In the genomic region with DNA sequence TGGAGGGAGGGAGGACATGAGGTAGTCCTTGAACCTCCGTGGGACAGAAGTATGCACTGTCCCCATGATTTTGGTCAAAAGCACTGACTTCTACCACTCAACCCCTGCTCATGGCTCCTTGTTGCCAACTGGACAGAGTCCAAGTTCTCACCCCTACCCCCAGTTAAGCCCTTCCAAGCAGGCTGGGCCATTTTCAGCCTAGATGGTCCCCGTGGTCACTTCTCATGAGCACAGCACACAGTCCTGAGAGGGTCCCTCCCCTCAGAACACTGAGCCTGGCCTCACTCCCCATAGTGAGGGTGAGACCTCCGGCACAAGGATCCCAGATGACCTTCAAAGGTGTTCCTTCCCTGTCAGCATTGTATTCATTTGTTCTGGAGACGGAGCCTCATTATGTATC, we compare ENCODE assay signal across 22 mouse cellular contexts. TPM values are rescaled to one million over a fixed set of nuclear protein-coding genes. Genes with fewer than 3 reads are reported as not detected.
A peak's percentile ranks its signal among the peaks of the same experiment; 100 is the strongest.
DNase-seq lines count a peak whose midpoint lies in the region; ATAC-seq and TF ChIP-seq lines count a peak whose summit lies in the region.
"Had no signal": no experiment of that assay in that cellular context is flagged by ENCODE, and none has a peak within 500 bp of the region (broad histone marks: within the 10 kb centered on the region; RNA-seq: fewer than 3 reads in every experiment).

No protein-coding gene starts in this region.

- peak; percentile 42 for DNase-seq in cerebellum, adult 9-11 months
- no peak for DNase-seq in cerebellum, adult 2 months
- peak; percentile 94 for DNase-seq in heart, adult 11 months
- no peak for DNase-seq in heart, adult 2 months
- DNase-seq in midbrain, embryonic 10.5 days (ENCODE audit: low spot score), result no peak
- DNase-seq in urinary bladder, postnatal 10 days (ENCODE audit: low spot score), result no peak
- DNase-seq: adrenal gland, adult 8-10 months; adrenal gland, postnatal 14 days; adrenal gland, postnatal 36 days; B cell, adult 2 months; cerebellum, adult 11-12 months; cerebellum, adult 8-10 months; cerebellum, postnatal 10 days; cerebellum, postnatal 25 days; forebrain, postnatal 0 days had no signal

- no peak for ATAC-seq in midbrain, embryonic 13.5 days
- ATAC-seq: activated CD4-positive, CD25-positive, alpha-beta regulatory T cell, adult 4 months; CD4-positive, CD25-positive, alpha-beta regulatory T cell, adult 4 months; forebrain, embryonic 13.5 days; forebrain, embryonic 15.5 days; forebrain, postnatal 0 days; Patski had no signal

- TF ChIP-seq CTCF in cerebellum, adult 2 months (IDR thresholded peaks at IDR 0.05; ENCODE audit: borderline replicate concordance, insufficient read depth, low read depth, low read length), result no peak
- TF ChIP-seq CTCF in heart, adult 2 months (IDR thresholded peaks at IDR 0.05), result no peak

- H3K27ac ChIP-seq in cerebellum, adult 2 months (ENCODE audit: insufficient read depth, low read length), result no peak overlapping the region
- no peak overlapping the region for H3K27ac ChIP-seq in heart, adult 2 months
- H3K27ac ChIP-seq in midbrain, embryonic 10.5 days (replicated peaks), result no peak overlapping the region
- H3K27ac ChIP-seq in midbrain, embryonic 13.5 days, result no peak overlapping the region
- H3K27ac ChIP-seq: forebrain, embryonic 13.5 days; forebrain, embryonic 15.5 days had no signal

- no peaks in the 10 kb centered on the region for H3K27me3 ChIP-seq in cerebellum, adult 2 months (ENCODE audit: control insufficient read depth, insufficient read depth, low read length)
- no peaks in the 10 kb centered on the region for H3K27me3 ChIP-seq in heart, adult 2 months (ENCODE audit: control insufficient read depth, insufficient read depth, low read length)
- no peaks in the 10 kb centered on the region for H3K27me3 ChIP-seq in midbrain, embryonic 10.5 days (ENCODE audit: low read depth, poor library complexity, severe bottlenecking)
- no peaks in the 10 kb centered on the region for H3K27me3 ChIP-seq in midbrain, embryonic 13.5 days
- H3K27me3 ChIP-seq: forebrain, embryonic 13.5 days; forebrain, embryonic 15.5 days; Patski had no signal

- no peaks in the 10 kb centered on the region for H3K9me3 ChIP-seq in midbrain, embryonic 10.5 days (replicated peaks)
- no peaks in the 10 kb centered on the region for H3K9me3 ChIP-seq in midbrain, embryonic 13.5 days
- H3K9me3 ChIP-seq: forebrain, embryonic 13.5 days; forebrain, embryonic 15.5 days; G1E had no signal

- no peak overlapping the region for H3K4me2 ChIP-seq in midbrain, embryonic 13.5 days (replicated peaks)
- H3K4me2 ChIP-seq: forebrain, embryonic 13.5 days; forebrain, embryonic 15.5 days had no signal

- TF ChIP-seq POLR2A in cerebellum, adult 2 months (IDR thresholded peaks at IDR 0.05; ENCODE audit: borderline replicate concordance, insufficient read depth, low read length), result no peak
- TF ChIP-seq POLR2A in heart, adult 2 months (IDR thresholded peaks at IDR 0.05; ENCODE audit: insufficient read depth, low read depth, low read length), result no peak

- TF ChIP-seq EP300 in heart, adult 2 months (IDR thresholded peaks at IDR 0.05; ENCODE audit: insufficient read depth, low read depth, low read length), result no peak

- H3K79me2 ChIP-seq in heart, adult 2 months (replicated peaks; ENCODE audit: control insufficient read depth, insufficient read depth, low read length), result no peaks in the 10 kb centered on the region; the same call in 1 of the 2 replicates

- no peak overlapping the region for H3K9ac ChIP-seq in heart, adult 2 months (ENCODE audit: low read depth, low read length)
- no peak overlapping the region for H3K9ac ChIP-seq in midbrain, embryonic 13.5 days (replicated peaks)
- H3K9ac ChIP-seq: forebrain, embryonic 13.5 days; forebrain, embryonic 15.5 days; forebrain, postnatal 0 days had no signal

- no peak overlapping the region for H3K4me3 ChIP-seq in cerebellum, adult 2 months (replicated peaks; ENCODE audit: insufficient read depth, low read depth, low read length)
- H3K4me3 ChIP-seq in heart, adult 2 months, result no peak overlapping the region
- 0 out of 2 replicates have a peak overlapping the region, but pooled peaks have one; percentile 9 for H3K4me3 ChIP-seq in midbrain, embryonic 10.5 days
- no peak overlapping the region for H3K4me3 ChIP-seq in midbrain, embryonic 13.5 days (replicated peaks)
- H3K4me3 ChIP-seq: forebrain, embryonic 13.5 days; forebrain, embryonic 15.5 days had no signal

- 73% methylated on average over 4 of the region's 4 CpGs for WGBS in cerebellum, adult 2 months
- WGBS in heart, adult 2 months, result 77% methylated on average over 4 of the region's 4 CpGs
- 94% methylated on average over 4 of the region's 4 CpGs for WGBS in midbrain, embryonic 10.5 days
- WGBS in midbrain, embryonic 13.5 days, result 91% methylated on average over 4 of the region's 4 CpGs

- intact Hi-C loops in heart, adult 2 months (cut with DNase I), result no loop called here

- H3K36me3 ChIP-seq in heart, adult 2 months (ENCODE audit: control insufficient read depth, insufficient read depth, low read length), result peaks cover 7% of the 10 kb centered on the region
- H3K36me3 ChIP-seq in midbrain, embryonic 10.5 days, result peaks cover 74% of the 10 kb centered on the region
- peaks cover 64% of the 10 kb centered on the region for H3K36me3 ChIP-seq in midbrain, embryonic 13.5 days

- no peaks in the 10 kb centered on the region for H3K4me1 ChIP-seq in cerebellum, adult 2 months (ENCODE audit: control insufficient read depth, insufficient read depth, low read length)
- peaks cover 2% of the 10 kb centered on the region for H3K4me1 ChIP-seq in heart, adult 2 months (ENCODE audit: control insufficient read depth, insufficient read depth, low read length)
- H3K4me1 ChIP-seq in midbrain, embryonic 10.5 days, result peaks cover 30% of the 10 kb centered on the region
- H3K4me1 ChIP-seq in midbrain, embryonic 13.5 days (replicated peaks), result peaks cover 28% of the 10 kb centered on the region

RNA-seq across cellular contexts. Expression of a gene that starts 3.2 kb away (rescaled TPM):
- 110 and 119 TPM in 2 replicates for polyA plus RNA-seq in cerebellum, adult 2 months (2012; rRNA removed)
- total RNA-seq in heart, adult 2 months (2021), result 10 to 100 TPM; 31.8 to 31.9 TPM
- 65.6 and 99.5 TPM in 2 replicates for polyA plus RNA-seq in heart, adult 2 months (2012; rRNA removed)
- polyA plus RNA-seq in midbrain, embryonic 10.5 days (2016; fragmentation: Nextera tagmentation; extraction: Ambion mirVana), result 376 and 407 TPM in 2 replicates
- polyA plus RNA-seq in midbrain, embryonic 13.5 days (2015; fragmentation: Nextera tagmentation; extraction: Ambion mirVana), result 224 and 241 TPM in 2 replicates

RNA-seq across cellular contexts. Expression of a gene that starts 7.9 kb away (rescaled TPM):
- polyA plus RNA-seq in cerebellum, adult 2 months (2012; rRNA removed), result 2.2 TPM in 2 replicates
- total RNA-seq in heart, adult 2 months (2021), result under 1 TPM; 0.44 to 0.66 TPM
- 2.3 and 2.9 TPM in 2 replicates for polyA plus RNA-seq in heart, adult 2 months (2012; rRNA removed)
- polyA plus RNA-seq in midbrain, embryonic 10.5 days (2016; fragmentation: Nextera tagmentation; extraction: Ambion mirVana), result 0.42 and 0.64 TPM in 2 replicates
- polyA plus RNA-seq in midbrain, embryonic 13.5 days (2015; fragmentation: Nextera tagmentation; extraction: Ambion mirVana), result 0.36 and 0.49 TPM in 2 replicates

RNA-seq across cellular contexts. Expression of a gene that starts 8.3 kb away (rescaled TPM):
- 193 and 196 TPM in 2 replicates for polyA plus RNA-seq in cerebellum, adult 2 months (2012; rRNA removed)
- 1 to 10 TPM; 7.4 to 8.8 TPM for total RNA-seq in heart, adult 2 months (2021)
- polyA plus RNA-seq in heart, adult 2 months (2012; rRNA removed), result 9.0 and 12.8 TPM in 2 replicates
- 4.1 and 7.7 TPM in 2 replicates for polyA plus RNA-seq in midbrain, embryonic 10.5 days (2016; fragmentation: Nextera tagmentation; extraction: Ambion mirVana)
- 48.3 and 52.6 TPM in 2 replicates for polyA plus RNA-seq in midbrain, embryonic 13.5 days (2015; fragmentation: Nextera tagmentation; extraction: Ambion mirVana)
- polyA plus RNA-seq: activated CD4-positive, CD25-positive, alpha-beta regulatory T cell, adult 4 months; CD4-positive, CD25-positive, alpha-beta regulatory T cell, adult 4 months had no signal

RNA-seq across cellular contexts. Expression of a gene that starts 12.4 kb away (rescaled TPM):
- 628 and 636 TPM in 2 replicates for polyA plus RNA-seq in cerebellum, adult 2 months (2012; rRNA removed)
- 10 to 100 TPM; 60.2 to 89.9 TPM for total RNA-seq in heart, adult 2 months (2021)
- 115 and 144 TPM in 2 replicates for polyA plus RNA-seq in heart, adult 2 months (2012; rRNA removed)
- polyA plus RNA-seq in midbrain, embryonic 10.5 days (2016; fragmentation: Nextera tagmentation; extraction: Ambion mirVana), result 41.0 and 60.5 TPM in 2 replicates
- 163 and 180 TPM in 2 replicates for polyA plus RNA-seq in midbrain, embryonic 13.5 days (2015; fragmentation: Nextera tagmentation; extraction: Ambion mirVana)

RNA-seq across cellular contexts. Expression of a gene that starts 23.0 kb away (rescaled TPM):
- 6.0 and 8.0 TPM in 2 replicates for polyA plus RNA-seq in cerebellum, adult 2 months (2012; rRNA removed)
- 1 to 10 TPM; 1.3 TPM for total RNA-seq in heart, adult 2 months (2021)
- 4.3 and 75.7 TPM in 2 replicates for polyA plus RNA-seq in heart, adult 2 months (2012; rRNA removed)
- 0.68 and 1.1 TPM in 2 replicates for polyA plus RNA-seq in midbrain, embryonic 10.5 days (2016; fragmentation: Nextera tagmentation; extraction: Ambion mirVana)
- 2.5 and 2.9 TPM in 2 replicates for polyA plus RNA-seq in midbrain, embryonic 13.5 days (2015; fragmentation: Nextera tagmentation; extraction: Ambion mirVana)

Comparison
In these comparisons a context has a peak if more than half of its experiments do, and no peak if none do; other contexts are left out.
1. DNase-seq: peak in cerebellum, adult 9-11 months (single experiment) and heart, adult 11 months (single experiment); none in cerebellum, adult 2 months (0 of 2), heart, adult 2 months (0 of 2), midbrain, embryonic 10.5 days (single experiment) and urinary bladder, postnatal 10 days (single experiment).